Mouse (Mus musculus) heart, adult 10 weeks (tissue): Measurements from ENCODE around the gene Tmem270. TPM values are rescaled to one million over a fixed set of nuclear protein-coding genes. Genes with fewer than 3 reads are reported as not detected.

Experiments used
- polyA plus RNA-seq: library from polyadenylated mRNA; stranded (reverse); fragments of 350-450 nt; fragmentation: Illumina TruSeq; extraction: RNeasy Lipid Tissue Mini Kit (QIAGEN cat#74804); gene quantifications from one replicate; pipeline ENCODE4 v1.2.3, GENCODE M21; 2014; ENCODE audit warnings: low read depth, low replicate concordance

The Tmem270 gene
- not detected for polyA plus RNA-seq

DNA sequence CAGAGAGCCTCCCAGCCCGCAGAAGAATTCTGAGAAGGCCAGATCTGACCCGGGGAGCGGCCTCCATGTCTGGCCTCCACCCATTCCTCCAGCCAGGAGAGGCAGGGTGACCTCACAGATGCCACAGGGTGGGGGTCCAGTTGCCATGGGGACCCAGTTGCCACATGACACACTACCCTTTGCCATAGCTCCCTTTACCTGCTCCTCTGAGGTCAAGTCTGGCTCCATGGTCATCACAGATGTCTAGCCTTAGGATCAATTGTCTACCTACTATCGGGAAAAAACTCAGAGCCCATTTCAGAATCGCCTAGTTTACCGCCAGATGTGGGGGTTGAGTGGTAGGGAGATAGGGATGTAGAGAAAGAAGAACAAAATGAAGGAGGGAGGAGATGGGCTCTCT lies at the start of gene Tmem270:
Gene Tmem270, minus strand, starts transcription at position 101 of the 400 bp plus-strand sequence.

DNA sequence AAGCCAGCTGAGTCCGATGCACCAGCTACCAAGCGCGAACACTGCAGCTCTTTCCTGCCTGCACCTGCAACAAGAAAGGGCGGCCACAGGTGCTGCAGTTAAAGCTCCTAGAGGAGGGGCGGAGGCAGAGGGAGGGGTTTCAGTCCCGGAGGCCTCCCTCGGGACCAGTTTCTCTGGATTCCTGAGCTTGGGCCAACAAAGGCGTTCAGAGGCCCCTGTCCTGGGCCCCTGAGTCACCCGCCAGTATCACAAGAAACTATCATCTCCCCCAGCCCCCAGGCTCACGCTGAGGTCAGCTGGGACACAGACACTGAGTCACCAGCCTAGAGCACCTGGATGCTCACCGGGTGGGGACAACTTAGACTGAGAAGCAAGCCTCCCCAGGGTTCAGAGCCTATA lies 40.3 kb upstream of the Tmem270 start, which contains the start of gene Cldn4:
Gene Cldn4, minus strand, starts transcription at position 78 of the 399 bp plus-strand sequence.

GRCm38 (mm10) chr5:134932179-134932902 lies 25.8 kb upstream of the Tmem270 start, which contains the start of gene Mettl27:
Mettl27 (plus strand) TSS chr5:134932368.

GRCm38 (mm10) chr5:134915311-134915710 lies 8.8 kb upstream of the Tmem270 start, which contains the start of gene Cldn13:
Cldn13 (minus strand) TSS chr5:134915526.

Other genes with a start within 250 kb of the Tmem270 start
- 5.1 TPM for gene Limk1, start 218.1 kb downstream of the Tmem270 start, polyA plus RNA-seq
- 55.7 TPM for gene Eln, start 159.4 kb downstream of the Tmem270 start, polyA plus RNA-seq
- gene Cldn13, start 8.8 kb upstream of the Tmem270 start, polyA plus RNA-seq, result not detected
- 1.4 TPM for gene Mettl27, start 25.6 kb upstream of the Tmem270 start, polyA plus RNA-seq
- gene Cldn4, start 40.2 kb upstream of the Tmem270 start, polyA plus RNA-seq, result not detected
- 0.37 TPM for gene Cldn3, start 79.5 kb upstream of the Tmem270 start, polyA plus RNA-seq
- gene Abhd11, start 102.4 kb upstream of the Tmem270 start, polyA plus RNA-seq, result 75.7 TPM
- 3.7 TPM for gene Stx1a, start 116.7 kb upstream of the Tmem270 start, polyA plus RNA-seq
- 38.5 TPM for gene Dnajc30, start 157.5 kb upstream of the Tmem270 start, polyA plus RNA-seq
- gene Bud23, start 158.2 kb upstream of the Tmem270 start, polyA plus RNA-seq, result 34.6 TPM
- 0.39 TPM for gene Vps37d, start 171.5 kb upstream of the Tmem270 start, polyA plus RNA-seq
- 45.5 TPM for gene Mlxipl, start 183.2 kb upstream of the Tmem270 start, polyA plus RNA-seq
- 5.3 TPM for gene Tbl2, start 242.9 kb upstream of the Tmem270 start, polyA plus RNA-seq